Mouse (Mus musculus): ENCODE measurements around the gene Spata31d1b.
"Not testable (repeated sequence)": the region's sequence is repeated elsewhere in the genome, so short reads cannot be mapped to it uniquely, and the experiment has no call there.

Spata31d1b gene

GRCm38 (mm10) chr13:59711984-59712383 lies at the start of gene Spata31d1b:
Gene Spata31d1b, plus strand, starts transcription at chr13:59712284.
- not testable (repeated sequence) for DNase-seq (ENCODE audit: low spot score in 2 of 2)

- no peak for DNase-seq (ENCODE audit: low spot score in 2 of 2)
Observed at GRCm38 (mm10) chr13:59663939-59664712, 48.0 kb upstream of the Spata31d1b start.

GRCm38 (mm10) chr13:59667763-59668162 lies 44.3 kb upstream of the Spata31d1b start:
- no peak for DNase-seq (ENCODE audit: low spot score in 2 of 2)

- no peak for DNase-seq (ENCODE audit: low spot score in 2 of 2)
Observed at GRCm38 (mm10) chr13:59668501-59669093, 43.5 kb upstream of the Spata31d1b start.

- no peak for DNase-seq (ENCODE audit: low spot score in 2 of 2)
Observed at GRCm38 (mm10) chr13:59669946-59670345, 42.1 kb upstream of the Spata31d1b start.

GRCm38 (mm10) chr13:59671521-59671920 lies 40.6 kb upstream of the Spata31d1b start:
- no peak for DNase-seq (ENCODE audit: low spot score in 2 of 2)

GRCm38 (mm10) chr13:59672248-59672647 lies 39.8 kb upstream of the Spata31d1b start:
- DNase-seq (ENCODE audit: low spot score in 2 of 2), result no peak

GRCm38 (mm10) chr13:59673597-59673996 lies 38.5 kb upstream of the Spata31d1b start:
- no peak for DNase-seq (ENCODE audit: low spot score in 2 of 2)

- no peak for DNase-seq (ENCODE audit: low spot score in 2 of 2)
Observed at GRCm38 (mm10) chr13:59674215-59674614, 37.9 kb upstream of the Spata31d1b start.

- peak; percentile 9 to 52 for DNase-seq (ENCODE audit: low spot score in 2 of 2)
Observed at GRCm38 (mm10) chr13:59674761-59675150, 37.3 kb upstream of the Spata31d1b start.

GRCm38 (mm10) chr13:59675151-59676011 lies 36.7 kb upstream of the Spata31d1b start, which contains the start of gene Golm1:
Gene Golm1, minus strand, starts transcription at chr13:59675811.
- peak; percentile 35 to 38 for DNase-seq (ENCODE audit: low spot score in 2 of 2)

- no peak for DNase-seq (ENCODE audit: low spot score in 2 of 2)
Observed at GRCm38 (mm10) chr13:59676316-59677229, 35.5 kb upstream of the Spata31d1b start.

GRCm38 (mm10) chr13:59679306-59679705 lies 32.8 kb upstream of the Spata31d1b start:
- DNase-seq (ENCODE audit: low spot score in 2 of 2), result no peak

- no peak for DNase-seq (ENCODE audit: low spot score in 2 of 2)
Observed at GRCm38 (mm10) chr13:59679908-59680307, 32.2 kb upstream of the Spata31d1b start.

- DNase-seq (ENCODE audit: low spot score in 2 of 2), result no peak
Observed at GRCm38 (mm10) chr13:59682629-59683028, 29.5 kb upstream of the Spata31d1b start.

GRCm38 (mm10) chr13:59685236-59685635 lies 26.8 kb upstream of the Spata31d1b start:
- DNase-seq (ENCODE audit: low spot score in 2 of 2), result no peak

GRCm38 (mm10) chr13:59688338-59688770 lies 23.7 kb upstream of the Spata31d1b start:
- DNase-seq (ENCODE audit: low spot score in 2 of 2), result no peak

GRCm38 (mm10) chr13:59689313-59689712 lies 22.8 kb upstream of the Spata31d1b start:
- no peak for DNase-seq (ENCODE audit: low spot score in 2 of 2)

GRCm38 (mm10) chr13:59689843-59690242 lies 22.2 kb upstream of the Spata31d1b start:
- no peak for DNase-seq (ENCODE audit: low spot score in 2 of 2)

- DNase-seq (ENCODE audit: low spot score in 2 of 2), result no peak
Observed at GRCm38 (mm10) chr13:59690576-59690975, 21.5 kb upstream of the Spata31d1b start.

- no peak for DNase-seq (ENCODE audit: low spot score in 2 of 2)
Observed at GRCm38 (mm10) chr13:59691478-59691877, 20.6 kb upstream of the Spata31d1b start.
